Mouse (Mus musculus): ENCODE data around the gene Glp2r. TPM values are rescaled to one million over a fixed set of nuclear protein-coding genes. Genes with fewer than 3 reads are reported as not detected.
A peak's percentile ranks its signal among the peaks of the same experiment; 100 is the strongest.

Glp2r gene
- polyA plus RNA-seq, 1 experiment from 2014 or later = not detected

- Histone ChIP-seq H3K27me3 (no peaks in the 10 kb centered on the region), H3K9ac (no peak overlapping the region), H3K4me2 (no peak overlapping the region), H3K4me3 (no peak overlapping the region), H3K27ac (no peak overlapping the region), H3K36me3 (no peaks in the 10 kb centered on the region), H3K9me3 (no peaks in the 10 kb centered on the region), H3K4me1 (replicated peaks) (no peaks in the 10 kb centered on the region)
- 68% methylated on average over 8 of the region's 8 CpGs for WGBS
- no peak for ATAC-seq (ENCODE audit: low FRiP score)
Measured at GRCm38 (mm10) chr11:67723231-67724013, 47.5 kb downstream of the Glp2r start.

GRCm38 (mm10) chr11:67722399-67723156 is 48.4 kb downstream of the Glp2r start:
- no peaks in the 10 kb centered on the region for H3K36me3 ChIP-seq
- no peak overlapping the region for H3K4me3 ChIP-seq
- no peak for ATAC-seq (ENCODE audit: low FRiP score)
- no peak overlapping the region for H3K27ac ChIP-seq
- no peaks in the 10 kb centered on the region for H3K4me1 ChIP-seq (replicated peaks)
- no peak overlapping the region for H3K9ac ChIP-seq
- no peak overlapping the region for H3K4me2 ChIP-seq
- no peaks in the 10 kb centered on the region for H3K9me3 ChIP-seq
- 67% methylated on average over 7 of the region's 7 CpGs for WGBS
- H3K27me3 ChIP-seq = no peaks in the 10 kb centered on the region

GRCm38 (mm10) chr11:67721485-67721884 is 49.5 kb downstream of the Glp2r start:
- H3K4me3 ChIP-seq = no peak overlapping the region
- H3K9me3 ChIP-seq = no peaks in the 10 kb centered on the region
- H3K9ac ChIP-seq = no peak overlapping the region
- no peak overlapping the region for H3K27ac ChIP-seq
- no peaks in the 10 kb centered on the region for H3K4me1 ChIP-seq (replicated peaks)
- H3K27me3 ChIP-seq = no peaks in the 10 kb centered on the region
- WGBS = 93% methylated on average over 5 of the region's 5 CpGs
- H3K36me3 ChIP-seq = no peaks in the 10 kb centered on the region
- ATAC-seq (ENCODE audit: low FRiP score) = no peak
- no peak overlapping the region for H3K4me2 ChIP-seq

- no peaks in the 10 kb centered on the region for H3K9me3 ChIP-seq
- no peak overlapping the region for H3K4me3 ChIP-seq
- H3K9ac ChIP-seq = no peak overlapping the region
- H3K27me3 ChIP-seq = no peaks in the 10 kb centered on the region
- 90% methylated on average over 4 of the region's 4 CpGs for WGBS
- no peaks in the 10 kb centered on the region for H3K36me3 ChIP-seq
- no peaks in the 10 kb centered on the region for H3K4me1 ChIP-seq (replicated peaks)
- H3K27ac ChIP-seq = no peak overlapping the region
- H3K4me2 ChIP-seq = no peak overlapping the region
- ATAC-seq (ENCODE audit: low FRiP score) = no peak
Measured at GRCm38 (mm10) chr11:67715382-67715781, 55.6 kb downstream of the Glp2r start.

GRCm38 (mm10) chr11:67712976-67713375 is 58.0 kb downstream of the Glp2r start:
- no peak overlapping the region for H3K9ac ChIP-seq
- H3K9me3 ChIP-seq = no peaks in the 10 kb centered on the region
- ATAC-seq (ENCODE audit: low FRiP score) = no peak
- H3K27me3 ChIP-seq = no peaks in the 10 kb centered on the region
- H3K4me2 ChIP-seq = no peak overlapping the region
- H3K4me3 ChIP-seq = no peak overlapping the region
- H3K4me1 ChIP-seq (replicated peaks) = no peaks in the 10 kb centered on the region
- H3K27ac ChIP-seq = no peak overlapping the region
- 89% methylated on average over 4 of the region's 4 CpGs for WGBS
- no peaks in the 10 kb centered on the region for H3K36me3 ChIP-seq

- Histone ChIP-seq H3K4me3 (no peak within 1 kb of the TSS), H3K27me3 (no peaks in the 10 kb centered on the region), H3K9ac (no peak within 1 kb of the TSS), H3K4me2 (no peak within 1 kb of the TSS), H3K9me3 (no peaks in the 10 kb centered on the region), H3K36me3 (no peaks in the 10 kb centered on the region), H3K27ac (no peak within 1 kb of the TSS), H3K4me1 (replicated peaks) (no peaks in the 10 kb centered on the region)
- WGBS = 73% methylated on average over 7 of the region's 7 CpGs
- no peak for ATAC-seq (ENCODE audit: low FRiP score)
Measured at GRCm38 (mm10) chr11:67694703-67695376, 76.1 kb downstream of the Glp2r start, which contains the start of gene Rcvrn. Gene Rcvrn (plus strand): TSS chr11:67695326.

GRCm38 (mm10) chr11:67686109-67686508 is 84.8 kb downstream of the Glp2r start:
- Histone ChIP-seq H3K9me3 (no peaks in the 10 kb centered on the region), H3K4me3 (no peak overlapping the region), H3K36me3 (no peaks in the 10 kb centered on the region), H3K9ac (no peak overlapping the region), H3K4me1 (replicated peaks) (no peaks in the 10 kb centered on the region), H3K27ac (no peak overlapping the region), H3K4me2 (no peak overlapping the region), H3K27me3 (no peaks in the 10 kb centered on the region)
- WGBS = 61% methylated on average over 2 of the region's 2 CpGs
- ATAC-seq (ENCODE audit: low FRiP score) = no peak

GRCm38 (mm10) chr11:67681871-67682270 is 89.1 kb downstream of the Glp2r start:
- WGBS = 84% methylated on average over 3 of the region's 3 CpGs

GRCm38 (mm10) chr11:67679930-67680329 is 91.0 kb downstream of the Glp2r start:
- Histone ChIP-seq H3K4me1 (replicated peaks) (no peaks in the 10 kb centered on the region), H3K27ac (no peak overlapping the region), H3K9me3 (no peaks in the 10 kb centered on the region), H3K27me3 (no peaks in the 10 kb centered on the region), H3K36me3 (no peaks in the 10 kb centered on the region), H3K9ac (no peak overlapping the region), H3K4me2 (no peak overlapping the region), H3K4me3 (no peak overlapping the region)
- WGBS = 94% methylated on average over 2 of the region's 2 CpGs
- ATAC-seq (ENCODE audit: low FRiP score) = no peak

More at GRCm38 (mm10) chr11:67681871-67682270, 89.1 kb downstream of the Glp2r start:
- Histone ChIP-seq H3K27ac (no peak overlapping the region), H3K36me3 (no peaks in the 10 kb centered on the region), H3K27me3 (no peaks in the 10 kb centered on the region), H3K9me3 (no peaks in the 10 kb centered on the region), H3K4me1 (replicated peaks) (no peaks in the 10 kb centered on the region), H3K9ac (no peak overlapping the region), H3K4me2 (no peak overlapping the region), H3K4me3 (no peak overlapping the region)
- no peak for ATAC-seq (ENCODE audit: low FRiP score)

- no peak for ATAC-seq (ENCODE audit: low FRiP score)
- H3K27me3 ChIP-seq = no peaks in the 10 kb centered on the region
- H3K4me3 ChIP-seq = no peak overlapping the region
- H3K9me3 ChIP-seq = no peaks in the 10 kb centered on the region
- 77% methylated on average over 5 of the region's 5 CpGs for WGBS
- no peaks in the 10 kb centered on the region for H3K4me1 ChIP-seq (replicated peaks)
- H3K9ac ChIP-seq = no peak overlapping the region
- no peak overlapping the region for H3K27ac ChIP-seq
- H3K36me3 ChIP-seq = no peaks in the 10 kb centered on the region
- no peak overlapping the region for H3K4me2 ChIP-seq
Measured at GRCm38 (mm10) chr11:67679300-67679699, 91.7 kb downstream of the Glp2r start.

- 60% methylated on average over 12 of the region's 12 CpGs for WGBS
- Histone ChIP-seq H3K4me2 (no peak overlapping the region), H3K36me3 (no peaks in the 10 kb centered on the region), H3K27ac (no peak overlapping the region), H3K4me1 (replicated peaks) (no peaks in the 10 kb centered on the region), H3K4me3 (no peak overlapping the region), H3K9me3 (no peaks in the 10 kb centered on the region), H3K9ac (no peak overlapping the region), H3K27me3 (no peaks in the 10 kb centered on the region)
- ATAC-seq (ENCODE audit: low FRiP score) = peak; percentile 76
Measured at GRCm38 (mm10) chr11:67675562-67676540, 95.1 kb downstream of the Glp2r start.

Measured in hindbrain, embryonic 13.5 days (tissue).